Mouse (Mus musculus) intestine, postnatal 0 days (tissue): ENCODE measurements around the gene Zdhhc12. TPM values are rescaled to one million over a fixed set of nuclear protein-coding genes. Genes with fewer than 3 reads are reported as not detected.

ENCODE experiments used
- ATAC-seq: fragments of 200-750 bp; cut with Nextera tagmentation; 2 replicates; pipeline ENCODE4 v1.8.0; 2017; ENCODE audit warnings: mild to moderate bottlenecking, moderate TSS enrichment, moderate library complexity
- H3K27ac ChIP-seq: fragments of 300-500 bp; sonication (generic); 2 replicates; pipeline ENCODE4 v1.5.1; 2014; ENCODE audit warnings: mild to moderate bottlenecking, low read depth, low read length, moderate library complexity
- H3K27me3 ChIP-seq: fragments of 300-500 bp; sonication (generic); replicated peaks from 2 replicates; pipeline ENCODE4 v1.6.1; 2014; ENCODE audit warnings: low read length, mixed read lengths; ENCODE audit not compliant: control insufficient read depth, insufficient read depth
- H3K36me3 ChIP-seq: fragments of 300-500 bp; sonication (generic); 2 replicates; pipeline ENCODE4 v1.6.1; 2014; ENCODE audit warnings: mild to moderate bottlenecking, moderate library complexity; ENCODE audit not compliant: control insufficient read depth, insufficient read depth
- H3K4me1 ChIP-seq: fragments of 300-500 bp; sonication (generic); replicated peaks from 2 replicates; pipeline ENCODE4 v1.6.1; 2014; ENCODE audit warnings: antibody characterized with exemption, low read length, mixed read lengths; ENCODE audit not compliant: control insufficient read depth, insufficient read depth
- H3K4me2 ChIP-seq: fragments of 300-500 bp; sonication (generic); replicated peaks from 2 replicates; pipeline ENCODE4 v1.6.1; 2014; ENCODE audit warnings: low read depth, mild to moderate bottlenecking, moderate library complexity
- H3K4me3 ChIP-seq: fragments of 300-500 bp; sonication (generic); 2 replicates; pipeline ENCODE4 v1.5.1; 2014; ENCODE audit warnings: low read depth, low read length
- H3K9ac ChIP-seq: fragments of 300-500 bp; sonication (generic); 2 replicates; pipeline ENCODE4 v1.6.1; 2014; ENCODE audit warnings: mild to moderate bottlenecking, low read depth, low read length
- H3K9me3 ChIP-seq: fragments of 300-500 bp; sonication (generic); 2 replicates; pipeline ENCODE4 v1.6.1; 2016; ENCODE audit warnings: mixed run types; ENCODE audit not compliant: control insufficient read depth
- CTCF ChIP-seq: sonication (generic); IDR thresholded peaks from 2 replicates; pipeline ENCODE4 v1.5.1; 2016; ENCODE audit warnings: low read depth, mild to moderate bottlenecking, control low read depth, antibody characterized with exemption, moderate library complexity
- WGBS: fragments of 180-500 bp; shearing (Covaris S2); extraction: QIAGEN DNeasy Blood & Tissue Kit; methylation state at CpG from one replicate; pipeline ENCODE4 v1.1.7; 2014; 5-methylcytosine and 5-hydroxymethylcytosine counted together
- polyA plus RNA-seq: library from polyadenylated mRNA; unstranded; fragments of >200 nt; fragmentation: Nextera tagmentation; extraction: Ambion mirVana; gene quantifications from 2 replicates; pipeline ENCODE4 v1.2.1, GENCODE M21; 2015

Gene Zdhhc12
- polyA plus RNA-seq, 1 experiment from 2014 or later: 91.3 TPM

GRCm38 (mm10) chr2:30042445-30042844 lies 51.0 kb downstream of the Zdhhc12 start:
- H3K36me3 ChIP-seq: no peaks in the 10 kb centered on the region
- 6% methylated on average over 4 of the region's 4 CpGs for whole genome bisulfite sequencing
- H3K4me3 ChIP-seq: no peak overlapping the region
- H3K27ac ChIP-seq: no peak overlapping the region
- peak; percentile 34; the same call in 1 of the 2 replicates for ATAC-seq
- H3K9me3 ChIP-seq: no peaks in the 10 kb centered on the region
- H3K4me2 ChIP-seq: no peak overlapping the region
- no peaks in the 10 kb centered on the region for H3K4me1 ChIP-seq
- peak; percentile 92 for TF ChIP-seq CTCF
- H3K9ac ChIP-seq: no peak overlapping the region
- no peaks in the 10 kb centered on the region for H3K27me3 ChIP-seq

Other genes starting within 250 kb of the Zdhhc12 start
- 9.5 and 10.6 TPM in 2 replicates for gene Cercam, start 224.5 kb downstream of the Zdhhc12 start, polyA plus RNA-seq
- 15.7 and 17.0 TPM in 2 replicates for gene Odf2, start 204.4 kb downstream of the Zdhhc12 start, polyA plus RNA-seq
- gene Gle1, start 158.2 kb downstream of the Zdhhc12 start, polyA plus RNA-seq: 14.3 and 14.5 TPM in 2 replicates
- gene Sptan1, start 128.1 kb downstream of the Zdhhc12 start, polyA plus RNA-seq: 58.6 and 60.9 TPM in 2 replicates
- gene Wdr34, start 44.8 kb downstream of the Zdhhc12 start, polyA plus RNA-seq: 4.9 and 5.9 TPM in 2 replicates
- gene Set, start 36.3 kb downstream of the Zdhhc12 start, polyA plus RNA-seq: 174 and 180 TPM in 2 replicates
- 2.8 and 3.4 TPM in 2 replicates for gene Pkn3, start 16.0 kb downstream of the Zdhhc12 start, polyA plus RNA-seq
- gene Zer1, start 30.9 kb upstream of the Zdhhc12 start, polyA plus RNA-seq: 2.6 and 2.8 TPM in 2 replicates
- 5.3 and 8.5 TPM in 2 replicates for gene Tbc1d13, start 40.1 kb upstream of the Zdhhc12 start, polyA plus RNA-seq
- 56.3 and 59.3 TPM in 2 replicates for gene Endog, start 77.8 kb upstream of the Zdhhc12 start, polyA plus RNA-seq
- gene Spout1, start 84.8 kb upstream of the Zdhhc12 start, polyA plus RNA-seq: 17.3 and 18.7 TPM in 2 replicates
- gene Kyat1, start 112.2 kb upstream of the Zdhhc12 start, polyA plus RNA-seq: 17.3 and 20.5 TPM in 2 replicates
- gene Lrrc8a, start 144.1 kb upstream of the Zdhhc12 start, polyA plus RNA-seq: 40.4 and 40.5 TPM in 2 replicates
- 0.03 and 0.04 TPM in 2 replicates for gene Gm28035, start 146.9 kb upstream of the Zdhhc12 start, polyA plus RNA-seq
- 3.1 and 3.7 TPM in 2 replicates for gene Phyhd1, start 172.6 kb upstream of the Zdhhc12 start, polyA plus RNA-seq
- gene Gm28038, start 187.4 kb upstream of the Zdhhc12 start, polyA plus RNA-seq: not detected in 2 replicates
- 23.7 and 24.7 TPM in 2 replicates for gene Dolk, start 192.7 kb upstream of the Zdhhc12 start, polyA plus RNA-seq
- gene Nup188, start 192.7 kb upstream of the Zdhhc12 start, polyA plus RNA-seq: 7.1 and 9.1 TPM in 2 replicates